Mouse (Mus musculus) heart, adult 2 months (tissue): ENCODE measurements at regions not wholly inside any gene's neighbourhood (a gene's known extent, or its start where the extent isn't known, plus 50 kb on each side); places are given as distances from the start of the nearest gene placed in this dataset.

ENCODE experiments used
- CTCF ChIP-seq: fragments of 200-600 bp; IDR thresholded peaks from 2 replicates; pipeline ENCODE4 v1.8.1; 2022; ENCODE audit warnings: antibody characterized with exemption, mild to moderate bottlenecking, moderate library complexity
- POLR2A ChIP-seq: fragments of 200-500 bp; IDR thresholded peaks from 2 replicates; pipeline ENCODE4 v1.6.1; 2011; ENCODE audit warnings: mild to moderate bottlenecking, low read depth, low read length, control low read depth; ENCODE audit not compliant: insufficient read depth

DNA sequence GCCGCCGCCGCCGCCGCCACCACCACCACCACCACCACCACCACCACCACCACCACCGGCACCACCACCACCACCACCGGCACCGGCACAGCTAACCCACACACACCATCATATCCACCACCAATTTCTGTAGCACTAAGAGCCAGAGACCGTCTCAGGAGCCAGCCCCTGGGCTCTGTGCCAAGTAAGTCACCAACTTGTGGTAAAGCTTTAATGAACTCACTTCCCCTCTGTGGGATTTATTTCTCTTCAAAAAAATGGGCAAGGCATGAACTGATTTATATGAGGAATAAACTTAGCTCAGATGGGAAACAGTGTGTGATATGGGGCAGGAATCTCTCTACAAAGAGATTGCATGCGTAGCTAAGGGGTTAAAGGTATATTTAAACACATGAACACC lies 114.8 kb downstream of the Ddx1 start:
- TF ChIP-seq POLR2A (no peak), CTCF (no peak)
